Mouse (Mus musculus) inflammation-experienced regulatory T-cells (primary cell): Measurements from ENCODE around the gene Hoxb13. TPM values are rescaled to one million over a fixed set of nuclear protein-coding genes. Genes with fewer than 3 reads are reported as not detected.

Experiments
- polyA plus RNA-seq, 2 experiments: library from polyadenylated mRNA; unstranded; fragments of 100-300 nt; shearing (Covaris generic); gene quantifications; one replicate each; pipeline ENCODE4 v1.2.1; 2017

Hoxb13 gene
- polyA plus RNA-seq = under 1 TPM in 1 of 2 experiments, not detected in 1; 0.14 TPM

DNA sequence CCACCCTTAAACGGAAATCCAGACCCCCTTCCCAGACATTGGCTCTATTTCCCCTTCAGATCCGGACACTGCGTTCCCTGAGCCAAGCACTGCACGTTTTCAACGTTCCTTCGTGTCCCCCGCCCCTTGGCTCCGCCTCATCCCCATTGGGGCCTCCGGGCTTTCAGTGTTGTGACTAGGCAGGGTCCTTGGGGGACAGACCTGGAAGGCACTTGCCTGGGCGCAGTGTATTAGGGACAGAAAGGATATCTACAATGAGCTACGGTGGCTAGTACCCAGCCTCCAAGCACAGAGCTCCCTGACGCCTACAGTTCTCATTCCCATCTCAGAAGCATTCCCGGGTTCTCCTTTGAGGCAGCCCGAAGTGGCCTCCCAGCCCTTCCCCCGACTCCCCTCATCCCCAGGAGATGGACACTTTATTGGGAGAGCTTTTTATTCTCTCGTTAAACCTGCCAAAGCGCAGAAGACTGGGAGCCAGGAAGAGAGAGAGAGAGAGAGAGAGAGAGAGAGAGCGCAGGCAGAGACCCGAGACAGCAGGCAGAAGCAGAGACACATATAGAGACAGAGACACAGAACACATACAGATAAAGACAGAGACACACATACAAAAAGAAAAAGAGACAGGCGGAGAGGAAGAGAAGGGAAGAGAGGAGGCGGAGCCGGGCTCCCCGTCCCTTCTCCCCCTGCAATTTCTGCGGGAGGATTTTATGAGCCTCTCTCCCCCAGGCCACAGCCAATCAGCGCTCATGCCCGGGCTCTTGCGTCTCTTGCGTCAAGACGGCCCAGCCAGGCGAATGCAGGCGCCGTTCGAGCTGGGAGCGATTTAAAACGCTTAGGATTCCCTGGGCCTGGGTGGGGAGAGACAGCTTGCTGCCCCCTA lies at the start of gene Hoxb13:
Gene Hoxb13 (plus strand): TSS at position 796 of the 880 bp plus-strand sequence.

Other genes starting within 250 kb of the Hoxb13 start
- gene Igf2bp1, start 188.4 kb upstream of the Hoxb13 start, polyA plus RNA-seq = 1 to 10 TPM in 1 of 2 experiments, under 1 TPM in 1; 0.12 to 1.4 TPM
- not detected for gene Gip, start 169.8 kb upstream of the Hoxb13 start, polyA plus RNA-seq
- gene Snf8, start 159.4 kb upstream of the Hoxb13 start, polyA plus RNA-seq = 10 to 100 TPM; 82.6 to 87.8 TPM
- 10 to 100 TPM; 42.9 to 43.9 TPM for gene Ube2z, start 128.9 kb upstream of the Hoxb13 start, polyA plus RNA-seq
- 100 to 1,000 TPM; 302 to 318 TPM for gene Atp5g1, start 118.6 kb upstream of the Hoxb13 start, polyA plus RNA-seq
- gene Calcoco2, start 82.4 kb upstream of the Hoxb13 start, polyA plus RNA-seq = under 1 TPM in 1 of 2 experiments, not detected in 1; 0.27 TPM
- under 1 TPM; 0.06 to 0.23 TPM for gene Ttll6, start 60.5 kb upstream of the Hoxb13 start, polyA plus RNA-seq
- not detected for gene Hoxb9, start 77.1 kb downstream of the Hoxb13 start, polyA plus RNA-seq
- gene Hoxb8, start 87.6 kb downstream of the Hoxb13 start, polyA plus RNA-seq = not detected
- gene Hoxb7, start 92.3 kb downstream of the Hoxb13 start, polyA plus RNA-seq = not detected
- gene Hoxb6, start 98.2 kb downstream of the Hoxb13 start, polyA plus RNA-seq = not detected
- gene Hoxb5, start 109.0 kb downstream of the Hoxb13 start, polyA plus RNA-seq = 1 to 10 TPM in 1 of 2 experiments, under 1 TPM in 1; 0.14 to 1.1 TPM
- under 1 TPM; 0.61 to 0.72 TPM for gene Hoxb4, start 124.0 kb downstream of the Hoxb13 start, polyA plus RNA-seq
- under 1 TPM in 1 of 2 experiments, not detected in 1; 0.25 TPM for gene Hoxb3, start 129.0 kb downstream of the Hoxb13 start, polyA plus RNA-seq
- gene Hoxb2, start 156.2 kb downstream of the Hoxb13 start, polyA plus RNA-seq = under 1 TPM; 0.10 to 0.91 TPM
- gene Hoxb1, start 171.4 kb downstream of the Hoxb13 start, polyA plus RNA-seq = under 1 TPM in 1 of 2 experiments, not detected in 1; 0.68 TPM